Mouse (Mus musculus) hematopoietic stem cell, adult 5-6 weeks (primary cell): Measurements from ENCODE around the gene Fam110a. TPM values are rescaled to one million over a fixed set of nuclear protein-coding genes. Genes with fewer than 3 reads are reported as not detected.
A peak's percentile ranks its signal among the peaks of the same experiment; 100 is the strongest.

Experiments
- ATAC-seq, 2 experiments: fragments of 125-278 bp in 1 of 2; replicated peaks in 1 of 2; 2 replicates each; pipeline ENCODE4 v1.8.0; 2016 to 2017; ENCODE audit warnings: inconsistent platforms in 2 of 2, mild to moderate bottlenecking in 2 of 2, moderate number of reproducible peaks in 2 of 2, low read depth in 1 of 2, moderate TSS enrichment in 1 of 2; ENCODE audit not compliant: low FRiP score in 2 of 2, poor library complexity in 2 of 2, severe bottlenecking in 2 of 2, insufficient read depth in 1 of 2, low TSS enrichment in 1 of 2
- total RNA-seq: library from RNA; stranded (forward); fragments of 172-1452, 232-1000 nt; gene quantifications from 2 replicates; pipeline ENCODE4 v1.2.3, GENCODE M21; 2017

Gene Fam110a
- total RNA-seq, 1 experiment from 2014 or later, result 22.8 TPM

- ATAC-seq, result no peak
Observed at GRCm38 (mm10) chr2:151961284-151962196, 18.5 kb downstream of the Fam110a start.

- no peak for ATAC-seq
Observed at GRCm38 (mm10) chr2:151959274-151959673, 20.7 kb downstream of the Fam110a start.

- ATAC-seq, result no peak
Observed at GRCm38 (mm10) chr2:151956500-151957137, 23.4 kb downstream of the Fam110a start.

- ATAC-seq, result no peak
Observed at GRCm38 (mm10) chr2:151953665-151954064, 26.4 kb downstream of the Fam110a start.

GRCm38 (mm10) chr2:151949082-151949774, 30.8 kb downstream of the Fam110a start:
- ATAC-seq, result no peak

- ATAC-seq, result no peak
Observed at GRCm38 (mm10) chr2:151948311-151948710, 31.7 kb downstream of the Fam110a start.

GRCm38 (mm10) chr2:151947617-151948016, 32.4 kb downstream of the Fam110a start:
- ATAC-seq, result no peak

- peak; percentile 10 to 34; a peak in 1 of 4 replicates for ATAC-seq
Observed at GRCm38 (mm10) chr2:151944106-151944505, 35.9 kb downstream of the Fam110a start.

- no peak for ATAC-seq
Observed at GRCm38 (mm10) chr2:151941269-151941668, 38.8 kb downstream of the Fam110a start.

- no peak for ATAC-seq
Observed at GRCm38 (mm10) chr2:151939651-151940420, 40.2 kb downstream of the Fam110a start.

GRCm38 (mm10) chr2:151938780-151939200, 41.2 kb downstream of the Fam110a start:
- peak; percentile 6 to 47; a peak in 1 of 4 replicates for ATAC-seq

GRCm38 (mm10) chr2:151937893-151938292, 42.1 kb downstream of the Fam110a start:
- ATAC-seq, result 0 out of 4 replicates have a peak, but pooled peaks have one; percentile 12 to 29

GRCm38 (mm10) chr2:151930389-151931074, 49.5 kb downstream of the Fam110a start:
- peak; percentile 81 to 86; a peak in 3 of 4 replicates for ATAC-seq

GRCm38 (mm10) chr2:151927103-151927502, 52.9 kb downstream of the Fam110a start:
- ATAC-seq, result no peak

GRCm38 (mm10) chr2:151925715-151926114, 54.3 kb downstream of the Fam110a start:
- no peak for ATAC-seq

GRCm38 (mm10) chr2:151924276-151924675, 55.7 kb downstream of the Fam110a start:
- ATAC-seq, result no peak

- no peak for ATAC-seq
Observed at GRCm38 (mm10) chr2:151921596-151921995, 58.4 kb downstream of the Fam110a start.
